11 mouse cellular contexts compared by ENCODE assay signal in the genomic region with DNA sequence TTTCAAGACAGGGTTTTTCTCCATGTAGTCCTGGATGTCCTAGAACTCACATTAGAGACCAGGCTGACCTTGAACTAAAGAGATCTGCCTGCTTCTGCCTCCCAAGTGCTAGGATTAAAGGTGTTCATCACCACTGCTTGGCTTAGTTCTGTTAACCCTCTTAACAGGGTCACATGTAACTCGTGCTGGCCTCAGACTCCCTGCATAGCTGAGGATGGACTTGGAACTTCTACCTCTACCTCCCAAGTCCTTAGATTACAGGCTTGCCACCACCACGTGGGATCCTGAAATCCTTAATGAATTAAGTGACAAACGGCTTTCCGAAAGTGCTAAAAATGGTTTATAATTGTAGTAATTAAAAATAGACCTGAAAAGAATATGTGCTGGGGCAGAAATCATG.
"Had no signal": no experiment of that assay in that cellular context is flagged by ENCODE, and none has a peak within 500 bp of the region (broad histone marks: within the 10 kb centered on the region; RNA-seq: fewer than 3 reads in every experiment).

No protein-coding gene starts in this region.

- H3K4me3 ChIP-seq: left cerebral cortex, adult 2 months; liver, embryonic 13.5 days had no signal

- H3K9ac ChIP-seq: liver, embryonic 13.5 days had no signal

- H3K36me3 ChIP-seq: liver, embryonic 13.5 days had no signal

- H3K27ac ChIP-seq: kidney, postnatal 0 days; liver, embryonic 13.5 days had no signal

- H3K9me3 ChIP-seq: liver, embryonic 13.5 days had no signal

- H3K4me2 ChIP-seq: liver, embryonic 13.5 days; midbrain, embryonic 11.5 days had no signal

- H3K27me3 ChIP-seq: liver, embryonic 13.5 days had no signal

- DNase-seq: layer of hippocampus, postnatal 36 days; liver, embryonic 13.5 days; lung, adult 2 months; lung, postnatal 14 days; lung, postnatal 4 days; midbrain, embryonic 14.5 days; thymus, adult 18-20 months; thymus, postnatal 36 days had no signal
